Mouse (Mus musculus) liver, embryonic 16.5 days (tissue): ENCODE data around the gene Txndc5. TPM values are rescaled to one million over a fixed set of nuclear protein-coding genes. Genes with fewer than 3 reads are reported as not detected.

Experiments used
- ATAC-seq: fragments of 200-750 bp; cut with Nextera tagmentation; 2 replicates; pipeline ENCODE4 v1.8.0; 2017; ENCODE audit warnings: low read depth, mild to moderate bottlenecking, moderate number of reproducible peaks, moderate library complexity
- H3K27ac ChIP-seq: fragments of 300-500 bp; sonication (generic); 2 replicates; pipeline ENCODE4 v1.5.1; 2014; ENCODE audit warnings: mild to moderate bottlenecking, low read length
- H3K27me3 ChIP-seq: fragments of 300-500 bp; sonication (generic); 2 replicates; pipeline ENCODE4 v1.6.1; 2014; ENCODE audit warnings: low read depth, low read length, mixed read lengths; ENCODE audit not compliant: control insufficient read depth, insufficient read depth
- H3K36me3 ChIP-seq: fragments of 300-500 bp; sonication (generic); 2 replicates; pipeline ENCODE4 v1.6.1; 2014; ENCODE audit warnings: mild to moderate bottlenecking; ENCODE audit not compliant: control insufficient read depth, insufficient read depth
- H3K4me1 ChIP-seq: fragments of 300-500 bp; sonication (generic); 2 replicates; pipeline ENCODE4 v1.6.1; 2014; ENCODE audit warnings: low read depth, low read length, mixed read lengths; ENCODE audit not compliant: control insufficient read depth
- H3K4me2 ChIP-seq: fragments of 300-500 bp; sonication (generic); 2 replicates; pipeline ENCODE4 v1.6.1; 2014; ENCODE audit warnings: low read depth, low read length, mixed read lengths
- H3K4me3 ChIP-seq: fragments of 300-500 bp; sonication (generic); 2 replicates; pipeline ENCODE4 v1.5.1; 2014; ENCODE audit warnings: low read depth, mild to moderate bottlenecking, low read length
- H3K9ac ChIP-seq: fragments of 300-500 bp; sonication (generic); 2 replicates; pipeline ENCODE4 v1.6.1; 2014; ENCODE audit warnings: low read depth, low read length
- H3K9me3 ChIP-seq: fragments of 300-500 bp; sonication (generic); replicated peaks from 2 replicates; pipeline ENCODE4 v1.6.1; 2016; ENCODE audit warnings: low read length; ENCODE audit not compliant: control insufficient read depth
- WGBS: fragments of 180-500 bp; shearing (Covaris S2); extraction: QIAGEN DNeasy Blood & Tissue Kit; methylation state at CpG from one replicate; pipeline ENCODE4 v1.1.7; 2014; ENCODE audit not compliant: insufficient replicate concordance; 5-methylcytosine and 5-hydroxymethylcytosine counted together
- polyA plus RNA-seq: library from polyadenylated mRNA; unstranded; fragments of >200 nt; fragmentation: Nextera tagmentation; extraction: Ambion mirVana; gene quantifications from 2 replicates; pipeline ENCODE4 v1.2.1, GENCODE M21; 2015

Gene Txndc5
- polyA plus RNA-seq, 1 experiment from 2014 or later = 87.3 TPM

DNA sequence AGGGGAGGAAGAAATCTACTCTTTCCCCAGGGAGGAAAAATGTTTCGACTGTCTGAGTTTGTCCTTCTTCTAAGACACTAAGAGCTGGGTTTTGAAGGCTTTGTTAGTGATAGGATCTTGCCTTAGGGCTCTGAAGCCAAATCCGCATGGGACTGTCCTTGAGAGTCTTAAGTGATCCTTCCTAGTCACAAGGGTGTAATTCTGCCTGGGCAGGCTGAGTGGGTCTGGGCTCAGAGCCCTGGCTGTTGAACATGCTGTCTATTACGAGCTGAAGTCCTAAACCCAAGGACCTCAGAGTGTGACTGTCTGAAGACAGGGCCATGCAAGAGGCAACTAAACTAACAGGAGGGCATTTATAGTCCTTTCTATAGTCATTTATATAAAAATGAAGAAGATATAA lies 16.8 kb upstream of the Txndc5 start:
- Histone ChIP-seq H3K4me2 (no peak overlapping the region), H3K9ac (no peak overlapping the region), H3K36me3 (no peaks in the 10 kb centered on the region), H3K27me3 (no peaks in the 10 kb centered on the region), H3K9me3 (no peaks in the 10 kb centered on the region), H3K4me1 (no peaks in the 10 kb centered on the region), H3K27ac (no peak overlapping the region), H3K4me3 (no peak overlapping the region)
- 55% methylated on average over 3 of the region's 3 CpGs for WGBS
- ATAC-seq = no peak

DNA sequence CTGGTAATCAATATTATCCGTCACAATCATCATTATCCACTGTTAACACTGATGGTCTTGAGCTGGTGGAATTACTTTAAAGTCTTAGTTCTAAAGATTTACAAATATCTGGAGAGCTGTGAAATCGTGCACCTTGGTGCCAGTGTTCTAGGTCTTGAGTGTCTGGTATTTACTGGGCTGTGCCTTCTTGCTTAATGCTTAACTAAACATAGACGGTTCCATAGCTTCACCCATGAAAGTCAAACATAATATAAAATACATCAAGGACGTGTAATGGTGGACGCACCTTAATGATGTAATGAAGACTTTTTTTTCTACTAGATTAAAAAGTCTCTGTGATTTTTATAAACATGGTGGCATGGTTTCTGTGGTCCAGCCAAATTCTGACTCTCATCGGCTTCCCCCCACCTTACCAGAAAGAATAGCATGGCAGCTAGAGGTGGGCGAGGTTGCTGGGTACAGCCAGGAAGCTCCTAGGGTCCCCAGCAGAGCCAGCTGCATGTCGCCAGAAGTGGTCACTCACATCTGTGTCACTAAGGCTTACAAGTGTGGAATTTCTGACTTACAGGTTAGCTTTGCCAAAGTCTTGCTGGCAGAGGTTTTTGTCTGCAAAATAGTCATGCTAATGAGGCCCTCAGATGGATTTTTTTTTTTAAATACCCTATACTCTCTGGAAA lies 16.3 kb upstream of the Txndc5 start:
- no peaks in the 10 kb centered on the region for H3K27me3 ChIP-seq
- no peak overlapping the region for H3K9ac ChIP-seq
- ATAC-seq = no peak
- H3K4me3 ChIP-seq = no peak overlapping the region
- no peak overlapping the region for H3K4me2 ChIP-seq
- 64% methylated on average over 8 of the region's 8 CpGs for WGBS
- H3K27ac ChIP-seq = no peak overlapping the region
- H3K4me1 ChIP-seq = no peaks in the 10 kb centered on the region
- H3K9me3 ChIP-seq = no peaks in the 10 kb centered on the region
- no peaks in the 10 kb centered on the region for H3K36me3 ChIP-seq

DNA sequence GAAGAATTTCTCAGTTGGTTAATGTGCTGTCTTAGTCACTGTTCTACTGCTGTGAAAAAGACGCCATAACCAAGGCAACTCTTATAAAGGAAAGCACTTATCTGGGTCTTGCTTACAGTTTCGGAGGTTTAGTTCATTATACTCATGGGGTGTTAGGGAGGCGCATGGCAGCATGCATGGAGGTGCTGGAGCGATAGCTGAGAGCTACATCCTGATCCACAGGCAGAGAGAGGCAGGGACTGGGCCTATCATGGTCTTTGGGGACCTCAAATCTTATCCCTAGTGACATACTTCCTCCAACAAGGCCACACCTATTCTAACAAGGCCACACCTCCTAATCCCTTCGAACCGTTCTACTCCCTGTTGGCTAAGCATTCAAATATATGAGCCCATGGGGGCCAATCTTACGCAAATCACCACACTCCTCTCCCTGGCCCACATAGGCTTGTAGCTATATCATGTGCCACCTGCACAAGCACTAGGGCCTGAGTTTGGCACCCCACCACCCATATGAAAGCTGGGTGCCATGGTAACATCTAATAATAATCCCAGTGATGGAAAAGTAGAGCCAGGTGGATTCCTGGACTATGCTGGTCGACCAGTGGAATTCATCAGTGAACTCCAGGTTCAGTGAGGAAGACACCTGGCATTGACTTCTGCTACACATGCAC lies 15.0 kb upstream of the Txndc5 start:
- ATAC-seq = no peak
- Histone ChIP-seq H3K4me1 (no peaks in the 10 kb centered on the region), H3K9me3 (no peaks in the 10 kb centered on the region), H3K36me3 (no peaks in the 10 kb centered on the region), H3K4me2 (no peak overlapping the region), H3K9ac (no peak overlapping the region), H3K4me3 (no peak overlapping the region), H3K27ac (no peak overlapping the region), H3K27me3 (no peaks in the 10 kb centered on the region)
- 63% methylated on average over 8 of the region's 8 CpGs for WGBS

DNA sequence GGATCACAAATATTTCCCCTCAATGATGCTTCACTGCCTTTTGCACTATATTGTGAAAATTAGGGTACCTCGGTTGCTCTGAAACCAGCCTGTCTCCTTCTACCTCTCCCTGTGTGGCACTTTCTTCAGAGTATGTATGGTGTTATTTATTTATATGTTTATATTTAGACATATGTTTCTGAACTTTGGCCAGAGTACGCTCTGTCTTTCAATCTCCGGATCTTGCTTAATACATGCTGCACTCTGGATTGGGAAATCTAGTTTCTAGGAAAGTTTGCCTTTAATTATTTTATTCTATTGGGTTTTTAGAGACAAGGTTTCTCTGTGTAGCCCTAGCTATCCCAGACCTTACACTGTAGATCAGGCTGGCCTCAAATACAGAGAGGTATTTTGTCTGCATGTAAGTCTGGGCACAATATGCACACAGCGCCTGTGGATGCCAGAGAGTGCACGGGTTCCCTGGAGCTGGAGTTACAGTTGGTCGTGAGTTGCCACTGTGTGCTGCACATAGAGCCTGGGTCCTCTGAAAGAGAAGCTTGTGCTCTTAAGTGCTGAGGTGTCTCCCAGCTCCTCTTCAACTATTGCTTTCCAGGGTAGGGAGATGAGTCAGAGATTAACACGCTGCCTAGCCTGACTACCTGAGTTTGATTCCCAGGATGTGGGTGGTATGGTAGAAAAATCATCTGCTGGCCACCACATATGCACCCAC lies 10.7 kb upstream of the Txndc5 start:
- Histone ChIP-seq H3K9ac (no peak overlapping the region), H3K27ac (no peak overlapping the region), H3K4me3 (no peak overlapping the region), H3K36me3 (no peaks in the 10 kb centered on the region), H3K27me3 (no peaks in the 10 kb centered on the region), H3K4me2 (no peak overlapping the region), H3K9me3 (no peaks in the 10 kb centered on the region), H3K4me1 (no peaks in the 10 kb centered on the region)
- no peak for ATAC-seq
- WGBS = 68% methylated on average over 7 of the region's 7 CpGs

DNA sequence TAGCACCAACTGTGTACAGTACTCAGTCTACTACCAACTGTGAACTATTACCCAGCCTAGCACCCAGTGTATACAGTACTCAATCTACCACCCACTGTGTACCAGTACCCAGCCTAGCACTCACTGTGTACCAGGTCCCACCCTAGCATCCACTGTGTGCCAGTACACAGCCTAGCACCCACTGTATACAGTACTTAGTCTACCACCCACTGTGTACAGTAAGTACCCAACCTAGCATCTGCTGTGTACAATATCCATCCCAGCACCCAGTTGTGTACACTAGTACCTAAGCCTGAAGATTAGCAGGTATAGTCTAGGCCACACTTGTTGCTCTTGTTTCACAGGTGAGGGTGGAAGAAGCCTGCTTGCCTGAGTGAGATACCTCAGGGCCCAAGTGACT lies 8.9 kb upstream of the Txndc5 start:
- no peak overlapping the region for H3K4me3 ChIP-seq
- ATAC-seq = no peak
- H3K36me3 ChIP-seq = no peaks in the 10 kb centered on the region
- H3K4me1 ChIP-seq = no peaks in the 10 kb centered on the region
- H3K4me2 ChIP-seq = no peak overlapping the region
- no peak overlapping the region for H3K9ac ChIP-seq
- H3K27me3 ChIP-seq = no peaks in the 10 kb centered on the region
- H3K27ac ChIP-seq = no peak overlapping the region
- H3K9me3 ChIP-seq = no peaks in the 10 kb centered on the region

DNA sequence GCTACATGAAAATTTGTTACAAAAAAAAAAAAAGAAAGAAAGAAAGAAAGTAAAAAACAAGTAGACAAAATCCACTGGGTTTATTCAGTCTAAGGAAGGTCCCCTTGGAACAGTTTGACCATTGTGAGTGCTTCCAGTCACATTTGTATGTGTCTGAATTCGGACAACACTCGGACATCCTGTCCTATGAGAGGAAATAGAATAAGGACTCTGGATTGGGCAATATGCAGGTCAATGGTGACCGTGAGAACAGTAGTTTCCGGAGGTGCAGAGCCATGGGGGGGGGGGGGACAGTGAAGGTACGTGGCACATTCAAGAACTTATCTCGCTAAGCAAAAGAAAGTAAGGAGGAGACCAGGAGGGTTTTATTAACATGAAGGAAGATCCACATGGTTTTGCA lies 6.1 kb upstream of the Txndc5 start:
- H3K4me3 ChIP-seq = no peak overlapping the region
- no peak overlapping the region for H3K9ac ChIP-seq
- H3K4me1 ChIP-seq = no peaks in the 10 kb centered on the region
- no peaks in the 10 kb centered on the region for H3K36me3 ChIP-seq
- 37% methylated on average over 6 of the region's 6 CpGs for WGBS
- no peaks in the 10 kb centered on the region for H3K9me3 ChIP-seq
- ATAC-seq = no peak
- no peak overlapping the region for H3K27ac ChIP-seq
- no peak overlapping the region for H3K4me2 ChIP-seq
- no peaks in the 10 kb centered on the region for H3K27me3 ChIP-seq

DNA sequence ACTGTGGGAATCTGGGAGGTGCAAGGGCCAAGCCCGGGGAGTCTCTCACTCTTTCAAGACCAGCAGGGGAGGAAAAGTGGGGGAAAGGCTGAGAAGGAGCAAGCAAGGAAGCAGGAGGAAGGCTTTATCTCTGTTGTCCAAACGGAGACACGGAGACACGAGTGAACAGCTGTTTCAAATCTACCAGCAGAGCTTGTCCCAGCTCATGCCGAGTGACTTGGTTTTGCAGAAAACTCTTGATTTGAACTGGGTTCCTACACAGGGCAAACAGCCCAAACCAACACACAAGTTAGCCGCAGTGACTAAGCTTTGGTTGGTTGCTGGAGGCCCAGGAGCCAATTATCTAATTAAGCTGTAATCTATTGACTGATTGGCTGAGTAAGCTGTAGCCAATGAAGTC lies 5.4 kb upstream of the Txndc5 start:
- peaks cover under 1% of the 10 kb centered on the region; the same call in 1 of the 2 replicates for H3K4me1 ChIP-seq
- no peaks in the 10 kb centered on the region for H3K9me3 ChIP-seq
- no peak overlapping the region for H3K27ac ChIP-seq
- no peaks in the 10 kb centered on the region for H3K27me3 ChIP-seq
- 42% methylated on average over 6 of the region's 6 CpGs for WGBS
- ATAC-seq = no peak
- H3K4me3 ChIP-seq = no peak overlapping the region
- no peak overlapping the region for H3K9ac ChIP-seq
- no peak overlapping the region for H3K4me2 ChIP-seq
- H3K36me3 ChIP-seq = no peaks in the 10 kb centered on the region

DNA sequence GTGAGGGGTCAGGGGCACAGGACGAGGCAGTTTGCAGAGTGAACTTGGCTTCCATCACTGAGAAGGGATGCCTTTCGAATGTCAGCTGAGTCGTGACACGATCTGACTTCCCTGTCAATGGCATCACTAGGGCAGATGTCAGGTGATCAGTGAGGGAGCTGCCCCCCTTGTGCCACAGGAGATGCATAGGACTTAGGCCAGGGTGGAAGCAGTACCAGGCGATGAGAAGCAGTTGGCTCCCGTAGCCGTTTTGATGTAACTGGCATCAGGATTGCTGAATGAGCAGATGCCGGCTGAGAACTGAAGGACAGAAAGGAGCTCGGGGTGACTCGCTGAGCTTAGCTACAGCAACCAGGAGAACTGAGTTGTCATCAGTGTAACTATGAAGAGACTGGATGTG lies 4.8 kb upstream of the Txndc5 start:
- H3K9me3 ChIP-seq = no peaks in the 10 kb centered on the region
- no peak overlapping the region for H3K27ac ChIP-seq
- H3K4me2 ChIP-seq = no peak overlapping the region
- H3K27me3 ChIP-seq = no peaks in the 10 kb centered on the region; the same call in 1 of the 2 replicates
- no peak overlapping the region for H3K4me3 ChIP-seq
- no peaks in the 10 kb centered on the region for H3K36me3 ChIP-seq
- H3K4me1 ChIP-seq = peaks cover 7% of the 10 kb centered on the region
- WGBS = 68% methylated on average over 10 of the region's 10 CpGs
- ATAC-seq = no peak
- no peak overlapping the region for H3K9ac ChIP-seq

DNA sequence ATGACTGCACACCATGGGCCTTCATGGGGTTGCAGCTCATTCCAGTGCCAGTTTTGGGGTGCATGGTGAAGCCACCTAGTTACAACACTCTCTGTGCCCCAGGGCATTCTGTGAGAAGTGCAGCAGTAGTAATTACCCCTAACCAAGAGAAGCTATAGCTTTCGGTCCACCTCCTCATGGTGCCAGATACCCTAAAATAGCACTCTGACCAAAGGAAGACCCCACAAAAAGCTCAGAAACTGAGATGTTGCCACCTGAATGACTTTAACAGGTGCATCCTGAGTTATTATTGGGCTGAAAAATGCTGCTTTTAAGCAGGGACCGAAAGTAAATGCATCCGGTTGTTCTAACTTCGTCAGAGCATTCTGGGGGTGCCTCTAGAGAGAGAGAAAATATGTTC lies 2.9 kb upstream of the Txndc5 start:
- Histone ChIP-seq H3K27me3 (no peaks in the 10 kb centered on the region; the same call in 1 of the 2 replicates), H3K27ac (no peak overlapping the region), H3K9ac (no peak overlapping the region), H3K9me3 (no peaks in the 10 kb centered on the region), H3K36me3 (no peaks in the 10 kb centered on the region), H3K4me3 (no peak overlapping the region), H3K4me2 (no peak overlapping the region), H3K4me1 (peaks cover 17% of the 10 kb centered on the region)
- 76% methylated on average over 4 of the region's 4 CpGs for WGBS
- no peak for ATAC-seq
